Mouse (Mus musculus) liver, embryonic 14.5 days (tissue): ENCODE data around the gene Katna1.

Experiments
- CTCF ChIP-seq: IDR thresholded peaks from 2 replicates; pipeline ENCODE4 v1.5.1; 2016; ENCODE audit warnings: antibody characterized with exemption, low read depth, control low read depth
- EP300 ChIP-seq: IDR thresholded peaks from 2 replicates; pipeline ENCODE4 v1.6.1; 2016; ENCODE audit warnings: antibody characterized with exemption, low read depth

DNA sequence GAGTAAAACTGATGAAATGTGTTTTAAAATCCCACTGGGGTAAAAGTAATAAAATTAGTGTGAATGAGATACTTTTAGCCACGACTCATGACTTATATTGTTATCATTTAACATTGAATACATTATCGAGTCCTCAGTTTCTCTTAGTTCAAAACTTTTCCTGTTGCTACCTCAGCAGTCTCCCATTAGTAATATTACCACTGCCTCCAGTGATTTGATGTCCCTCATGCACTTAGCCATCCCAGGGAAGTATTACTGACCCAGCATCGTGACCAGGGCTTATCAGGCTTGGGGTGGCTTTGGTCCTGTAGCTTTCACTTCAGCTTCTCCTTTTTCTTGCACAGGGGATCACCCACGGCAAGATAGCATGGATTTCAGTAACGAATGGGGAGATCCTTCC is 15.7 kb upstream of the Katna1 start:
- TF ChIP-seq CTCF (no peak), EP300 (no peak)
